Mouse (Mus musculus): ENCODE data around the gene Aplp1.

DNA sequence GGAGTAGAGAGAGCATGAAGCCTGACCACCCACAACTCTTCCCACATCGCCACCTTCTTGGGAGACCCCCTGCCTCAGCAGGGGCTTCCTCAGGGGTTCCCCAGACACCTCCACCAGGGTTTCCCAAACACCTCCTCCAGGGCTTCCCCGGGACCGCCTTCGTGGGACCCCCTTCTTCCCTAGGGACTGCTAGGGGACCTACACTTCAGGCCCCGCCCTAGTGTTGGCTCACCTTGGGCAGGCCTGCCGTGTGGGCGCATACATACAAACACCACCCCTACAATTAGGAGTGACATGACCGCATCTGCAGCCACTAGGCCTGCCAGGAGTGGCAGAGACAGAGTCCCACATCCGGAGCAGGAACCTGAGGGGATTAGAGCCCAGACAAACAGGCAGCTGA is 27.5 kb downstream of the Aplp1 start:
- TF ChIP-seq USF1 (IDR thresholded peaks at IDR 0.05; ENCODE audit: low read depth): no peak
- TF ChIP-seq CTCF (IDR thresholded peaks at IDR 0.05; ENCODE audit: control insufficient read depth, insufficient read depth, insufficient read length): no peak
- no peak for TF ChIP-seq MYOD1 (IDR thresholded peaks at IDR 0.05; ENCODE audit: control insufficient read depth, insufficient read length, low read depth)
- no peak for TF ChIP-seq CEBPB (IDR thresholded peaks at IDR 0.05; ENCODE audit: low read depth)
- no peak for TF ChIP-seq MAX (IDR thresholded peaks at IDR 0.05)
- TF ChIP-seq MYOG (IDR thresholded peaks at IDR 0.05; ENCODE audit: control insufficient read depth, extremely low read depth, insufficient read length): no peak

All from C2C12 (cell line).